Mouse (Mus musculus): ENCODE measurements around the gene Psmc3. TPM values are rescaled to one million over a fixed set of nuclear protein-coding genes. Genes with fewer than 3 reads are reported as not detected.

The Psmc3 gene
- polyA plus RNA-seq, 1 experiment from 2014 or later = 280 TPM

GRCm38 (mm10) chr2:91025081-91025516 is 28.7 kb upstream of the Psmc3 start:
- H3K4me2 ChIP-seq (ENCODE audit: low read length) = no peak overlapping the region
- H3K9me3 ChIP-seq (ENCODE audit: control insufficient read depth, low read length) = no peaks in the 10 kb centered on the region
- no peak overlapping the region for H3K4me3 ChIP-seq (ENCODE audit: low read depth, low read length)
- H3K9ac ChIP-seq (ENCODE audit: low read length) = no peak overlapping the region
- H3K36me3 ChIP-seq (ENCODE audit: control insufficient read depth, insufficient read depth, low read length) = peaks cover 6% of the 10 kb centered on the region
- no peaks in the 10 kb centered on the region for H3K4me1 ChIP-seq (replicated peaks; ENCODE audit: control insufficient read depth, insufficient read depth, low read length)
- no peaks in the 10 kb centered on the region for H3K27me3 ChIP-seq (replicated peaks; ENCODE audit: control insufficient read depth, insufficient read depth, low read length)
- ATAC-seq (replicated peaks; ENCODE audit: low FRiP score, low TSS enrichment, low read depth) (no peak), DNase-seq (ENCODE audit: low spot score) (no peak)
- H3K27ac ChIP-seq (ENCODE audit: low read depth) = no peak overlapping the region
- WGBS = 96% methylated on average over 1 of the region's 1 CpGs

- DNase-seq (ENCODE audit: low spot score) = no peak
- H3K4me3 ChIP-seq (ENCODE audit: low read depth, low read length) = no peak overlapping the region
- H3K27ac ChIP-seq (ENCODE audit: low read depth) = no peak overlapping the region
- no peak for ATAC-seq (replicated peaks; ENCODE audit: low FRiP score, low TSS enrichment, low read depth)
- H3K36me3 ChIP-seq (ENCODE audit: control insufficient read depth, insufficient read depth, low read length) = no peaks in the 10 kb centered on the region
- H3K27me3 ChIP-seq (replicated peaks; ENCODE audit: control insufficient read depth, insufficient read depth, low read length) = no peaks in the 10 kb centered on the region
- H3K9ac ChIP-seq (ENCODE audit: low read length) = no peak overlapping the region
- no peaks in the 10 kb centered on the region for H3K4me1 ChIP-seq (replicated peaks; ENCODE audit: control insufficient read depth, insufficient read depth, low read length)
- no peaks in the 10 kb centered on the region for H3K9me3 ChIP-seq (ENCODE audit: control insufficient read depth, low read length)
- no peak overlapping the region for H3K4me2 ChIP-seq (ENCODE audit: low read length)
- WGBS = 87% methylated on average over 1 of the region's 1 CpGs
Measured at GRCm38 (mm10) chr2:91026491-91026890, 27.3 kb upstream of the Psmc3 start.

- Histone ChIP-seq H3K36me3 (ENCODE audit: control insufficient read depth, insufficient read depth, low read length) (no peaks in the 10 kb centered on the region), H3K9ac (ENCODE audit: low read length) (no peak overlapping the region), H3K27me3 (replicated peaks; ENCODE audit: control insufficient read depth, insufficient read depth, low read length) (no peaks in the 10 kb centered on the region), H3K4me2 (ENCODE audit: low read length) (no peak overlapping the region), H3K4me3 (ENCODE audit: low read depth, low read length) (no peak overlapping the region), H3K9me3 (ENCODE audit: control insufficient read depth, low read length) (no peaks in the 10 kb centered on the region), H3K4me1 (replicated peaks; ENCODE audit: control insufficient read depth, insufficient read depth, low read length) (no peaks in the 10 kb centered on the region), H3K27ac (ENCODE audit: low read depth) (no peak overlapping the region)
- DNase-seq (ENCODE audit: low spot score) = no peak
- no peak for ATAC-seq (replicated peaks; ENCODE audit: low FRiP score, low TSS enrichment, low read depth)
- 89% methylated on average over 9 of the region's 9 CpGs for WGBS
Measured at GRCm38 (mm10) chr2:91027391-91028214, 26.2 kb upstream of the Psmc3 start.

GRCm38 (mm10) chr2:91031216-91031615 is 22.6 kb upstream of the Psmc3 start:
- no peak overlapping the region for H3K27ac ChIP-seq (ENCODE audit: low read depth)
- 83% methylated on average over 4 of the region's 4 CpGs for WGBS
- H3K4me2 ChIP-seq (ENCODE audit: low read length) = no peak overlapping the region
- no peaks in the 10 kb centered on the region for H3K4me1 ChIP-seq (replicated peaks; ENCODE audit: control insufficient read depth, insufficient read depth, low read length)
- H3K9ac ChIP-seq (ENCODE audit: low read length) = no peak overlapping the region
- H3K4me3 ChIP-seq (ENCODE audit: low read depth, low read length) = no peak overlapping the region
- H3K9me3 ChIP-seq (ENCODE audit: control insufficient read depth, low read length) = no peaks in the 10 kb centered on the region
- no peaks in the 10 kb centered on the region for H3K27me3 ChIP-seq (replicated peaks; ENCODE audit: control insufficient read depth, insufficient read depth, low read length)
- H3K36me3 ChIP-seq (ENCODE audit: control insufficient read depth, insufficient read depth, low read length) = no peaks in the 10 kb centered on the region
- ATAC-seq (replicated peaks; ENCODE audit: low FRiP score, low TSS enrichment, low read depth) = no peak
- DNase-seq (ENCODE audit: low spot score) = no peak

- no peak overlapping the region for H3K9ac ChIP-seq (ENCODE audit: low read length)
- 28% methylated on average over 3 of the region's 3 CpGs for WGBS
- H3K4me2 ChIP-seq (ENCODE audit: low read length) = no peak overlapping the region
- no peaks in the 10 kb centered on the region for H3K36me3 ChIP-seq (ENCODE audit: control insufficient read depth, insufficient read depth, low read length)
- no peaks in the 10 kb centered on the region for H3K4me1 ChIP-seq (replicated peaks; ENCODE audit: control insufficient read depth, insufficient read depth, low read length)
- H3K27ac ChIP-seq (ENCODE audit: low read depth) = no peak overlapping the region
- H3K9me3 ChIP-seq (ENCODE audit: control insufficient read depth, low read length) = no peaks in the 10 kb centered on the region
- no peak overlapping the region for H3K4me3 ChIP-seq (ENCODE audit: low read depth, low read length)
- ATAC-seq (replicated peaks; ENCODE audit: low FRiP score, low TSS enrichment, low read depth) (no peak), DNase-seq (ENCODE audit: low spot score) (no peak)
- no peaks in the 10 kb centered on the region for H3K27me3 ChIP-seq (replicated peaks; ENCODE audit: control insufficient read depth, insufficient read depth, low read length)
Measured at GRCm38 (mm10) chr2:91033000-91033399, 20.8 kb upstream of the Psmc3 start.

GRCm38 (mm10) chr2:91035385-91035784 is 18.4 kb upstream of the Psmc3 start, which contains the start of gene Rapsn:
Rapsn (plus strand) TSS chr2:91035620.
- Histone ChIP-seq H3K27me3 (replicated peaks; ENCODE audit: control insufficient read depth, insufficient read depth, low read length) (no peaks in the 10 kb centered on the region), H3K27ac (ENCODE audit: low read depth) (no peak within 1 kb of the TSS), H3K4me1 (replicated peaks; ENCODE audit: control insufficient read depth, insufficient read depth, low read length) (no peaks in the 10 kb centered on the region), H3K36me3 (ENCODE audit: control insufficient read depth, insufficient read depth, low read length) (no peaks in the 10 kb centered on the region), H3K9me3 (ENCODE audit: control insufficient read depth, low read length) (no peaks in the 10 kb centered on the region), H3K4me3 (ENCODE audit: low read depth, low read length) (no peak within 1 kb of the TSS), H3K4me2 (ENCODE audit: low read length) (no peak within 1 kb of the TSS), H3K9ac (ENCODE audit: low read length) (no peak within 1 kb of the TSS)
- WGBS = 54% methylated on average over 9 of the region's 9 CpGs
- ATAC-seq (replicated peaks; ENCODE audit: low FRiP score, low TSS enrichment, low read depth) = no peak
- no peak for DNase-seq (ENCODE audit: low spot score)

GRCm38 (mm10) chr2:91041786-91042185 is 12.0 kb upstream of the Psmc3 start:
- H3K36me3 ChIP-seq (ENCODE audit: control insufficient read depth, insufficient read depth, low read length) = no peaks in the 10 kb centered on the region
- no peak overlapping the region for H3K4me3 ChIP-seq (ENCODE audit: low read depth, low read length)
- H3K9me3 ChIP-seq (ENCODE audit: control insufficient read depth, low read length) = no peaks in the 10 kb centered on the region
- DNase-seq (ENCODE audit: low spot score) (no peak), ATAC-seq (replicated peaks; ENCODE audit: low FRiP score, low TSS enrichment, low read depth) (no peak)
- H3K27ac ChIP-seq (ENCODE audit: low read depth) = no peak overlapping the region
- 84% methylated on average over 8 of the region's 8 CpGs for WGBS
- no peaks in the 10 kb centered on the region for H3K27me3 ChIP-seq (replicated peaks; ENCODE audit: control insufficient read depth, insufficient read depth, low read length)
- H3K4me1 ChIP-seq (replicated peaks; ENCODE audit: control insufficient read depth, insufficient read depth, low read length) = no peaks in the 10 kb centered on the region
- no peak overlapping the region for H3K4me2 ChIP-seq (ENCODE audit: low read length)
- no peak overlapping the region for H3K9ac ChIP-seq (ENCODE audit: low read length)

GRCm38 (mm10) chr2:91042651-91043398 is 11.0 kb upstream of the Psmc3 start:
- DNase-seq (ENCODE audit: low spot score) (no peak), ATAC-seq (replicated peaks; ENCODE audit: low FRiP score, low TSS enrichment, low read depth) (0 out of 2 replicates have a peak, but pooled peaks have one; percentile 50)
- Histone ChIP-seq H3K36me3 (ENCODE audit: control insufficient read depth, insufficient read depth, low read length) (no peaks in the 10 kb centered on the region), H3K9ac (ENCODE audit: low read length) (no peak overlapping the region), H3K27ac (ENCODE audit: low read depth) (no peak overlapping the region), H3K9me3 (ENCODE audit: control insufficient read depth, low read length) (no peaks in the 10 kb centered on the region), H3K4me3 (ENCODE audit: low read depth, low read length) (no peak overlapping the region), H3K4me2 (ENCODE audit: low read length) (no peak overlapping the region), H3K4me1 (replicated peaks; ENCODE audit: control insufficient read depth, insufficient read depth, low read length) (no peaks in the 10 kb centered on the region), H3K27me3 (replicated peaks; ENCODE audit: control insufficient read depth, insufficient read depth, low read length) (no peaks in the 10 kb centered on the region)
- 67% methylated on average over 21 of the region's 21 CpGs for WGBS

Measured in intestine, embryonic 14.5 days (tissue).